Comparison of ENCODE assay signal across 8 mouse cellular contexts in genomic region chr4:9770372-9771102, GRCm38 (mm10).
A peak's percentile ranks its signal among the peaks of the same experiment; 100 is the strongest.
DNase-seq lines count a peak whose midpoint lies in the region; ATAC-seq lines count a peak whose summit lies in the region.

No protein-coding gene starts in this region.

- peak overlapping the region; percentile 91 for H3K4me2 ChIP-seq in hindbrain, embryonic 13.5 days

- H3K27me3 ChIP-seq in hindbrain, embryonic 13.5 days, result no peaks in the 10 kb centered on the region

- H3K4me3 ChIP-seq in hindbrain, embryonic 13.5 days, result peak overlapping the region; percentile 54

- peak; percentile 23 for ATAC-seq in activated CD4-positive, CD25-positive, alpha-beta regulatory T cell, adult 4 months
- peak; percentile 92 for ATAC-seq in hindbrain, embryonic 13.5 days (ENCODE audit: low FRiP score)

- H3K4me1 ChIP-seq in hindbrain, embryonic 13.5 days (replicated peaks), result no peaks in the 10 kb centered on the region

- DNase-seq in cerebellum, postnatal 14 days, result peak; percentile 59 to 68
- peak; percentile 11 to 17 for DNase-seq in frontal cortex, postnatal 25 days (ENCODE audit: low spot score in 2 of 2)
- DNase-seq in layer of hippocampus, postnatal 36 days, result peak; percentile 20 to 21
- peak; percentile 62 to 65 for DNase-seq in lung, postnatal 4 days
- peak; percentile 32 for DNase-seq in retina, postnatal 7 days (ENCODE audit: low read depth, low spot score)
- DNase-seq in urinary bladder, adult 2 months (ENCODE audit: low spot score), result peak; percentile 50

- peak overlapping the region; percentile 74 for H3K9ac ChIP-seq in hindbrain, embryonic 13.5 days

- 2% methylated on average over 38 of the region's 38 CpGs for WGBS in hindbrain, embryonic 13.5 days

- no peaks in the 10 kb centered on the region for H3K36me3 ChIP-seq in hindbrain, embryonic 13.5 days

- peak overlapping the region; percentile 58 for H3K27ac ChIP-seq in hindbrain, embryonic 13.5 days

- H3K9me3 ChIP-seq in hindbrain, embryonic 13.5 days, result no peaks in the 10 kb centered on the region

Comparison
In these comparisons a context has a peak if more than half of its experiments do, and no peak if none do; other contexts are left out.
1. Peak in every context shown above with its lines: DNase-seq, ATAC-seq, H3K4me3 ChIP-seq and H3K27ac ChIP-seq.